Mouse (Mus musculus): ENCODE data around the gene Pigm.

DNA sequence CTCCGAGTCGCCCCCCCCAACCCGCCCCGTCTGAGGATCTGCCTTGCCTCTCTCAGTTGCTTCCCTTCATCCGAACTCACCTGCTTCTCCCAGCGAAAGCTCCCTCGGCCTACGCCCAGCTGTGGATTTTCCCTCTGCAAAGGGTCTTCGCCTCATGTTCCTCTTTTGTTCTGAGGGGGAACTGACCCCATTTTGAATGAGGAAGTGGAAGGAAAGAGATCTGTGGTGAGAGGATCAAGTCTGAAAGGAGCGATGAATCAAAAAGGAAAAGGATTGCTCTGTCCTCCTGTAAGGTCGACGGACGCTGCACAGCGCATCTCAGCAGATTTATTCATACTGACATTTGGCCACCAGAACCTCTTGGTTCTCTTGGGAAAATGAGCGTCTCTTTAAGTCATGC, 40.5 kb upstream of the Pigm start:
- TF ChIP-seq CTCF (IDR thresholded peaks at IDR 0.05; ENCODE audit: borderline replicate concordance, insufficient read depth, low read depth, low read length) (no peak), POLR2A (IDR thresholded peaks at IDR 0.05; ENCODE audit: borderline replicate concordance, insufficient read depth, low read length) (no peak)

Measured in cerebellum, adult 2 months (tissue).